Mouse (Mus musculus): ENCODE data around the gene Gon4l.

GRCm38 (mm10) chr3:88862129-88862528, 27.1 kb downstream of the Gon4l start:
- TF ChIP-seq CTCF (IDR thresholded peaks at IDR 0.05; ENCODE audit: borderline replicate concordance, insufficient read depth, low read depth, low read length) (no peak), POLR2A (IDR thresholded peaks at IDR 0.05; ENCODE audit: borderline replicate concordance, insufficient read depth, low read length) (no peak)

Data from cerebellum, adult 2 months (tissue).